Mouse (Mus musculus) G1E (cell line): ENCODE data around the gene Ablim2. TPM values are rescaled to one million over a fixed set of nuclear protein-coding genes. Genes with fewer than 3 reads are reported as not detected.

ENCODE experiments used
- ATAC-seq: 2 replicates; pipeline ENCODE4 v1.8.0; 2016; ENCODE audit warnings: mild to moderate bottlenecking; ENCODE audit not compliant: insufficient number of reproducible peaks, poor library complexity, low FRiP score, severe bottlenecking; ENCODE audit errors: extremely low read depth
- DNase-seq: peaks from one replicate; pipeline ENCODE4 v3.0.0; 2012; ENCODE audit warnings: low spot score
- H3K27me3 ChIP-seq: 2 replicates; pipeline ENCODE4 v1.6.1; 2012; ENCODE audit warnings: mild to moderate bottlenecking, low read length, inconsistent platforms; ENCODE audit not compliant: insufficient read depth
- H3K36me3 ChIP-seq: replicated peaks from 2 replicates; pipeline ENCODE3; 2012; ENCODE audit warnings: mild to moderate bottlenecking, inconsistent platforms
- H3K4me1 ChIP-seq: 2 replicates; pipeline ENCODE4 v1.6.1; 2012; ENCODE audit warnings: low read depth, low read length, inconsistent platforms, mixed read lengths; ENCODE audit not compliant: insufficient read depth
- H3K4me3 ChIP-seq: 2 replicates; pipeline ENCODE4 v1.5.1; 2012; ENCODE audit warnings: low read depth, mild to moderate bottlenecking, inconsistent platforms, low read length, moderate library complexity, mixed read lengths
- H3K9me3 ChIP-seq: replicated peaks from 2 replicates; pipeline ENCODE4 v1.6.1; 2012; ENCODE audit warnings: inconsistent platforms
- CTCF ChIP-seq: IDR thresholded peaks from 2 replicates; pipeline ENCODE4 v1.5.1; 2012; ENCODE audit warnings: low read depth, low read length, inconsistent platforms, mixed read lengths
- GATA1 ChIP-seq: IDR thresholded peaks from 2 replicates; pipeline ENCODE4 v1.6.1; 2012; ENCODE audit warnings: borderline replicate concordance, low read length, inconsistent platforms, mixed read lengths
- GATA2 ChIP-seq: IDR thresholded peaks from 2 replicates; pipeline ENCODE4 v1.6.1; 2012; ENCODE audit warnings: low read depth, low read length, inconsistent platforms, borderline replicate concordance
- POLR2AphosphoS5 ChIP-seq: IDR thresholded peaks from 2 replicates; pipeline ENCODE4 v1.6.1; 2012; ENCODE audit warnings: low read depth, low read length, inconsistent platforms; ENCODE audit not compliant: insufficient replicate concordance
- TAL1 ChIP-seq: conservative IDR thresholded peaks from 2 replicates; pipeline ENCODE4 v1.6.1; 2012; ENCODE audit warnings: low read depth, low read length, inconsistent platforms, mixed read lengths
- polyA plus RNA-seq: library from polyadenylated mRNA; stranded (reverse); fragments of >175 nt; gene quantifications from 2 replicates; pipeline ENCODE4 v1.2.3, GENCODE M21; 2012
- total RNA-seq, 2 experiments: library from RNA; stranded (forward) in 1 of 2; stranded (reverse) in 1 of 2; fragments of 200-1000 nt in 1 of 2; fragments of >200 nt in 1 of 2; fragmentation: Nextera tagmentation in 1 of 2; gene quantifications; 2 replicates each; pipeline ENCODE4 v1.2.3; 2014 to 2017

Ablim2 gene
- total and polyA plus RNA-seq, 3 experiments: 0.16 TPM; not detected in 2

DNA sequence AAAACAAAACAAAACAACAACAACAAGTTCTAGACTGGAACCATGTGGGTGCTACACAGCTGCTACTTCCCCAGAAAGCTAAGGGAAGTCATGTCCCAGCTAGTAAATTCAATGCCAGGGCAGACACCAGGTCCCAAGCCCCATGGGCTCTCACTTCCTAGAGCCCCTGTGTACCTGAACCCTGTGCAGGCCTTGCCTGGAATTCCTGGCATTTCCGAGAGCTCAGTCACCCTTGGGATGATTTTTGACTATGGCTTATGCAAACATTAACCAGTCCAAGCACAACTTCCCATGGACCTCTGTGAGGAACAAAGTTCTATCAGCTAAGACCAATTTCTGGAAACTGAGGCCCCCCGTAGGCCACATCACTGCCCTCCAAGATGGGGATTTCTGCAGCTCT lies 24.2 kb upstream of the Ablim2 start:
- DNase-seq (no peak), ATAC-seq (no peak)
- no peak overlapping the region for H3K4me3 ChIP-seq
- no peaks in the 10 kb centered on the region for H3K4me1 ChIP-seq
- no peaks in the 10 kb centered on the region for H3K9me3 ChIP-seq
- no peaks in the 10 kb centered on the region; the same call in 1 of the 2 replicates for H3K27me3 ChIP-seq
- TF ChIP-seq GATA1: no peak
- TF ChIP-seq GATA2: no peak
- no peak for TF ChIP-seq CTCF
- no peaks in the 10 kb centered on the region for H3K36me3 ChIP-seq

DNA sequence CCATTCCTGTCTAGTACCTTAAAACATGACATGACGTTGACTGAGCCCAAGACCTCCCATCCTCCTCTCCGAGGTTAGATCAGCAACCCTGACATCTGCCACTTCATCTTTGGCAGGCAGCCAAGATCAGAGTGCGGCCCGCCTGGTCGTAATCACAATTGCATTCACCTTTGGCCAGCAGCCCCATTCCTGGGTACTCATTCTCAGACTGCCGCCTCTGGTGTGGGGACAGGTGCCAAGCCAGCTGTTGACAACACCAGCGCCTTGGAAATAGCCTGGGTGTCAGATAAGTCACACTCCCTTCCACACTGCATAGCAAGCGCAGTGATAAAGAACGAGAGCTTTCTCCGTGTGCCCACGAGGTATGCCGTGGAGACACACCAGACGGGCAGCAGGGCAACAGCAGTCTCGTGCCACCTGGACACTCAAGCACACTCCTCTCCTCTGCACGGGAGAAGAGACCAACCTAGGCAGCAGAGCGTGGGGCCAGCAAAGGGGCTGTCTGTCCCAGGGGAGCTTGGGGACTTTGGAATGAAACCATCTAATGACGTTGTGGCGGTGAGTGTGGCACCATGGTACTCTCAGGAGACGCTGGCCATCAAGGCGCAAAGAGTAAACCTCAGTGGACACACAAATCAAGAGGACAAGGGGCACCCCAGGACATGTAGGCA lies 20.3 kb upstream of the Ablim2 start:
- DNase-seq: no peak
- Histone ChIP-seq H3K4me1 (no peaks in the 10 kb centered on the region), H3K9me3 (no peaks in the 10 kb centered on the region), H3K4me3 (no peak overlapping the region), H3K36me3 (no peaks in the 10 kb centered on the region), H3K27me3 (peaks cover 11% of the 10 kb centered on the region; the same call in 1 of the 2 replicates)
- TF ChIP-seq GATA1 (no peak), TAL1 (no peak), CTCF (no peak), GATA2 (no peak), POLR2AphosphoS5 (no peak)
- no peak for ATAC-seq

DNA sequence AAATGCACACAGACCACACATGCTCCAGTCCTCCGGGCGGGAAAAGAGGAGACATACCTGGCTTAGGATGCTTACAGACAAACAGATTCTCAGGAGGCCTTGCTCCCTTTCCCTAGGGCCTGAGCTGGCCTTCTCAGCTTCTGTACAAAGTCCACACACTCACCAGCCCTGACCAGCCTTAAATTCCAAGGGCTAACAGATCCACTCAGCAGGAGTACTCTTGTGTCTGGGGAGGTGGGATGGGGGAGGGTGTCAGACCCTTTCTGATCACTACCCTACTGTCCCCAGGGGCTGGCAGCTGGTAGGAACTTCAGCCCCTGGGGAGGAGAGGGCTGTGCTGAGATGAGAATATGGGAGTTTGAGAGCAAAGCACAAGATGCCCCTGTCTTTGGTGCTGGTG lies 18.7 kb upstream of the Ablim2 start:
- no peaks in the 10 kb centered on the region for H3K4me1 ChIP-seq
- H3K9me3 ChIP-seq: no peaks in the 10 kb centered on the region
- H3K4me3 ChIP-seq: no peak overlapping the region
- DNase-seq (no peak), ATAC-seq (no peak)
- no peaks in the 10 kb centered on the region for H3K36me3 ChIP-seq
- H3K27me3 ChIP-seq: peaks cover 11% of the 10 kb centered on the region; the same call in 1 of the 2 replicates
- TF ChIP-seq GATA2 (no peak), TAL1 (no peak)

DNA sequence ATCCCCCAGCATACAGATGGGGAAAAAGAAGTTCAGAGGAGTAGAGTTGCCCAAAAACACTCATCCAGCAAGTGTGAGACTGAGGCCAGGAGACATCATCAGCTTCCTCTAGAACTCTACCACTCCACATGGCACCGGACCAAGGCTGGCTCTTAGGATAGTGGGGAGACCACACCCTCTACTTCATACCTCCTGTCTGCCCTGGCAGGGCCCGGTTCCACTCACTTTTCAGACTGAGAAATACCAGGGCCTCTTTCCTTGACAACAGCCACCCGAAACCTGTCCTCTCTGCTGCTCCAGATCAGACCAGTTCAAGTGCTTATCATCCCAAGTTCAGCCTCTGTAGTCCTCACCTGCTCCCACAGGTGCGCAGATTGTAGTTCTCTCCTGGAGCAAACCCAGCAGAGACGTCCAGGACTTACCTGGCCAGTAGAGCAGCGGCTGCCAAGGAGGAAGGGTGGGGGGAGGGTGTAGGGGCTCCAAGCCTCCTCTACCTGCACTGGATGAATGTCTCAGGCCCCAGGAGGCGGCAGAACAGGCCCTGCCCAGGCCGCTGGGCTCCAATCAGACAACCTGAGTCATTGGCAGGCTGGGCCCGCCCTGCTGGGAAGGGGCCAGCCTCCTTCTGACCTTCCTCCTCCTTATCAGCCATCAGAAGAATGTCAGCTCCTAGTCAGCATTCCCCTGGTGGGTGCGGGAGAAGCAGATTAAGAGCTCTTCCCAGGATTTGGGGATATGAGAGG lies 18.0 kb upstream of the Ablim2 start, which contains the start of gene Sh3tc1:
Sh3tc1 (minus strand) TSS at position 452 of the 743 bp plus-strand sequence.
- H3K4me1 ChIP-seq: no peaks in the 10 kb centered on the region
- H3K36me3 ChIP-seq: no peaks in the 10 kb centered on the region
- DNase-seq: no peak
- no peak within 1 kb of the TSS for H3K4me3 ChIP-seq
- TF ChIP-seq GATA2: no peak
- no peak for TF ChIP-seq TAL1
- TF ChIP-seq GATA1: no peak
- TF ChIP-seq POLR2AphosphoS5: no peak
- TF ChIP-seq CTCF: no peak
- ATAC-seq: no peak
- no peaks in the 10 kb centered on the region for H3K9me3 ChIP-seq
- H3K27me3 ChIP-seq: peaks cover 11% of the 10 kb centered on the region; the same call in 1 of the 2 replicates

DNA sequence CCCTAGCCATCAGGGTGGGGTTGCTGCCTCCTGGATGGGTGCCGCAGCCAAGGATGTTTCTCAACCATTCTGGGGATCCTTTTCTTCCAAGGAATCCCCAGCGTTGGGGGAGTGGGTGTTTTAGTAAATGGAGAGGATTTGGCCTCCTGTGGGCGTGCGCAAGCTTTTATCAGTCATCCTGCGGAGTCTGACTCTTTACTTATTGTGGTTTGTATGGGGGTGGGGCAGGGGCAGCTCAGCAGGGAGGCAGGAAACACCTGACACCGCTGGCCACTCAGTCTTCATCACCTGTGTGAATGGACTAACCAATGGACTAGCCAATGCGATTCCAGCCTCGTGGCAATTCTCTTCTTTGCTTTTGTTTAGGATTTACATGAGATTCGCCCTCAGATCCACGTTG lies 17.0 kb upstream of the Ablim2 start:
- peaks cover 11% of the 10 kb centered on the region; the same call in 1 of the 2 replicates for H3K27me3 ChIP-seq
- H3K4me1 ChIP-seq: no peaks in the 10 kb centered on the region
- TF ChIP-seq GATA2: no peak
- no peak for TF ChIP-seq TAL1
- TF ChIP-seq GATA1: no peak
- TF ChIP-seq POLR2AphosphoS5: no peak
- no peak for TF ChIP-seq CTCF
- ATAC-seq (no peak), DNase-seq (no peak)
- no peak overlapping the region for H3K4me3 ChIP-seq
- no peaks in the 10 kb centered on the region for H3K9me3 ChIP-seq
- no peaks in the 10 kb centered on the region for H3K36me3 ChIP-seq

DNA sequence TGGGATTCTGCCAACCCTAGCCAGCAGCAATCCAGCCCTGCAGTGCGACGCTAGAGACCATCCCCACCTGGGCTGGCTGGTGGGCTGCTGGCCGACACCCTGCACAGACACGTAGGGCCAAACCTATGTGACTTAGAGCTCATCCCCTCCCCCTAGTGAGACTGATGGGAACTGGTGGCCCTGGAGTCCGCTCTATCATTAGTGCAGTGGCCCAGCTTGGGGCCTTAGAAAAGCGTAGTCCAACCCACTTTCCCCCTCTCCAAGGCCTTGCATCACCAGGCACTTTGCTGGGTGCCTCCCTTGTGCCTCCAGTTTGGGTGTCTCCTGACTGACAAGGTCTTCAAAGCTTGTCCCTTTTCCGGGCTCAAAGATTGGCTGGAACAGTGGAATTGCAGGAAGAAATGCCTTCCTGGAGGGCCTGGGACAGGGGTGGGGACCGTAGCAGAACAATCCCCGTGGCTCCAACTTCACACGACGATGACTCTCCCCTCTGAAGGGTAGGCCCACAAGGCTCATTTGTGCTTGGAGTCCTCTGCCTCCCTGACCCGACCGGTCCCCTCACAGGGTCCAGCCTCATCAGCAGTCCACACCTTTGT lies 16.4 kb upstream of the Ablim2 start:
- DNase-seq: no peak
- no peaks in the 10 kb centered on the region for H3K9me3 ChIP-seq
- ATAC-seq: no peak
- no peaks in the 10 kb centered on the region for H3K4me1 ChIP-seq
- TF ChIP-seq GATA2: no peak
- TF ChIP-seq TAL1: no peak
- no peak for TF ChIP-seq CTCF
- no peak for TF ChIP-seq GATA1
- TF ChIP-seq POLR2AphosphoS5: no peak
- peaks cover 11% of the 10 kb centered on the region; the same call in 1 of the 2 replicates for H3K27me3 ChIP-seq
- no peak overlapping the region for H3K4me3 ChIP-seq
- H3K36me3 ChIP-seq: no peaks in the 10 kb centered on the region
